Mouse (Mus musculus) cerebellum, adult 18-20 months (tissue): ENCODE data around the gene Ube2q2.
"Not testable (repeated sequence)": the region's sequence is repeated elsewhere in the genome, so short reads cannot be mapped to it uniquely, and the experiment has no call there.

Source experiments
- DNase-seq, 2 experiments: peaks; one replicate each; pipeline ENCODE4 v3.0.0; 2021

Gene Ube2q2

GRCm38 (mm10) chr9:55148854-55149498, at the start of gene Ube2q2:
Gene Ube2q2 (plus strand): TSS chr9:55148854.
- DNase-seq = peak; percentile 71 to 84

- no peak for DNase-seq
Observed at GRCm38 (mm10) chr9:55101117-55101516, 47.5 kb upstream of the Ube2q2 start.

- DNase-seq = no peak
Observed at GRCm38 (mm10) chr9:55102186-55102835, 46.3 kb upstream of the Ube2q2 start.

GRCm38 (mm10) chr9:55102931-55103630, 45.6 kb upstream of the Ube2q2 start:
- no peak for DNase-seq

GRCm38 (mm10) chr9:55110059-55110834, 38.4 kb upstream of the Ube2q2 start:
- peak; percentile 93 for DNase-seq

- DNase-seq = not testable (repeated sequence)
Observed at GRCm38 (mm10) chr9:55110835-55111217, 37.8 kb upstream of the Ube2q2 start.

- no peak for DNase-seq
Observed at GRCm38 (mm10) chr9:55114752-55115151, 33.9 kb upstream of the Ube2q2 start.

GRCm38 (mm10) chr9:55117293-55118055, 31.2 kb upstream of the Ube2q2 start:
- DNase-seq = no peak

- DNase-seq = no peak
Observed at GRCm38 (mm10) chr9:55122586-55122985, 26.1 kb upstream of the Ube2q2 start.

GRCm38 (mm10) chr9:55125735-55126134, 22.9 kb upstream of the Ube2q2 start:
- no peak for DNase-seq

GRCm38 (mm10) chr9:55126295-55126694, 22.4 kb upstream of the Ube2q2 start:
- DNase-seq = no peak

GRCm38 (mm10) chr9:55131851-55132250, 16.8 kb upstream of the Ube2q2 start:
- no peak for DNase-seq

- DNase-seq = no peak
Observed at GRCm38 (mm10) chr9:55136576-55136975, 12.1 kb upstream of the Ube2q2 start.

- no peak for DNase-seq
Observed at GRCm38 (mm10) chr9:55137112-55137511, 11.5 kb upstream of the Ube2q2 start.

- no peak for DNase-seq
Observed at GRCm38 (mm10) chr9:55139958-55140357, 8.7 kb upstream of the Ube2q2 start.

GRCm38 (mm10) chr9:55149499-55150278, 1.0 kb downstream of the Ube2q2 start:
- DNase-seq = peak; percentile 58 to 77

GRCm38 (mm10) chr9:55150279-55150726, 1.6 kb downstream of the Ube2q2 start:
- peak; percentile 67 to 69 for DNase-seq

GRCm38 (mm10) chr9:55151096-55151495, 2.4 kb downstream of the Ube2q2 start:
- DNase-seq = no peak

GRCm38 (mm10) chr9:55152935-55153334, 4.3 kb downstream of the Ube2q2 start:
- no peak for DNase-seq

- DNase-seq = no peak
Observed at GRCm38 (mm10) chr9:55170655-55171412, 22.2 kb downstream of the Ube2q2 start.
